Mouse (Mus musculus): ENCODE data around the gene Eea1.

Eea1 gene

GRCm38 (mm10) chr10:95949410-95949809 lies 9.0 kb downstream of the Eea1 start:
- DNase-seq (ENCODE audit: low spot score in 2 of 2) = no peak

- no peak for DNase-seq (ENCODE audit: low spot score in 2 of 2)
Measured at GRCm38 (mm10) chr10:95950194-95950593, 9.7 kb downstream of the Eea1 start.

- no peak for DNase-seq (ENCODE audit: low spot score in 2 of 2)
Measured at GRCm38 (mm10) chr10:95950797-95951196, 10.3 kb downstream of the Eea1 start.

GRCm38 (mm10) chr10:95951346-95951745 lies 10.9 kb downstream of the Eea1 start:
- DNase-seq (ENCODE audit: low spot score in 2 of 2) = no peak

- DNase-seq (ENCODE audit: low spot score in 2 of 2) = no peak
Measured at GRCm38 (mm10) chr10:95956629-95957028, 16.2 kb downstream of the Eea1 start.

GRCm38 (mm10) chr10:95957574-95957973 lies 17.1 kb downstream of the Eea1 start:
- DNase-seq (ENCODE audit: low spot score in 2 of 2) = no peak

- DNase-seq (ENCODE audit: low spot score in 2 of 2) = no peak
Measured at GRCm38 (mm10) chr10:95964679-95965078, 24.2 kb downstream of the Eea1 start.

- peak in 1 of 2 experiments; percentile 5 for DNase-seq (ENCODE audit: low spot score in 2 of 2)
Measured at GRCm38 (mm10) chr10:95969694-95970093, 29.2 kb downstream of the Eea1 start.

- DNase-seq (ENCODE audit: low spot score in 2 of 2) = no peak
Measured at GRCm38 (mm10) chr10:95970744-95971212, 30.3 kb downstream of the Eea1 start.

- DNase-seq (ENCODE audit: low spot score in 2 of 2) = no peak
Measured at GRCm38 (mm10) chr10:95971341-95971740, 30.9 kb downstream of the Eea1 start.

GRCm38 (mm10) chr10:95971942-95972341 lies 31.5 kb downstream of the Eea1 start:
- DNase-seq (ENCODE audit: low spot score in 2 of 2) = no peak

GRCm38 (mm10) chr10:95974462-95974861 lies 34.0 kb downstream of the Eea1 start:
- DNase-seq (ENCODE audit: low spot score in 2 of 2) = no peak

GRCm38 (mm10) chr10:95976798-95977197 lies 36.3 kb downstream of the Eea1 start:
- no peak for DNase-seq (ENCODE audit: low spot score in 2 of 2)

GRCm38 (mm10) chr10:95989731-95990130 lies 49.3 kb downstream of the Eea1 start:
- DNase-seq (ENCODE audit: low spot score in 2 of 2) = no peak

- DNase-seq (ENCODE audit: low spot score in 2 of 2) = no peak
Measured at GRCm38 (mm10) chr10:95991176-95991575, 50.7 kb downstream of the Eea1 start.

- no peak for DNase-seq (ENCODE audit: low spot score in 2 of 2)
Measured at GRCm38 (mm10) chr10:96000904-96001303, 60.5 kb downstream of the Eea1 start.

GRCm38 (mm10) chr10:96015738-96016137 lies 75.3 kb downstream of the Eea1 start:
- peak in 1 of 2 experiments; percentile 9 for DNase-seq (ENCODE audit: low spot score in 2 of 2)

GRCm38 (mm10) chr10:96017418-96017817 lies 77.0 kb downstream of the Eea1 start:
- DNase-seq (ENCODE audit: low spot score in 2 of 2) = no peak

GRCm38 (mm10) chr10:96033356-96033984 lies 93.0 kb downstream of the Eea1 start:
- peak in 1 of 2 experiments; percentile 19 for DNase-seq (ENCODE audit: low spot score in 2 of 2)

GRCm38 (mm10) chr10:96034106-96034505 lies 93.7 kb downstream of the Eea1 start:
- DNase-seq (ENCODE audit: low spot score in 2 of 2) = no peak

- DNase-seq (ENCODE audit: low spot score in 2 of 2) = no peak
Measured at GRCm38 (mm10) chr10:96035951-96036350, 95.5 kb downstream of the Eea1 start.

- DNase-seq (ENCODE audit: low spot score in 2 of 2) = no peak
Measured at GRCm38 (mm10) chr10:96044216-96044615, 103.8 kb downstream of the Eea1 start.

GRCm38 (mm10) chr10:96047960-96048536 lies 107.6 kb downstream of the Eea1 start:
- DNase-seq (ENCODE audit: low spot score in 2 of 2) = no peak

GRCm38 (mm10) chr10:96048550-96048949 lies 108.1 kb downstream of the Eea1 start:
- no peak for DNase-seq (ENCODE audit: low spot score in 2 of 2)
